Mouse (Mus musculus): ENCODE results near the gene Aldh3b2.
A peak's percentile ranks its signal among the peaks of the same experiment; 100 is the strongest.

Gene Aldh3b2

DNA sequence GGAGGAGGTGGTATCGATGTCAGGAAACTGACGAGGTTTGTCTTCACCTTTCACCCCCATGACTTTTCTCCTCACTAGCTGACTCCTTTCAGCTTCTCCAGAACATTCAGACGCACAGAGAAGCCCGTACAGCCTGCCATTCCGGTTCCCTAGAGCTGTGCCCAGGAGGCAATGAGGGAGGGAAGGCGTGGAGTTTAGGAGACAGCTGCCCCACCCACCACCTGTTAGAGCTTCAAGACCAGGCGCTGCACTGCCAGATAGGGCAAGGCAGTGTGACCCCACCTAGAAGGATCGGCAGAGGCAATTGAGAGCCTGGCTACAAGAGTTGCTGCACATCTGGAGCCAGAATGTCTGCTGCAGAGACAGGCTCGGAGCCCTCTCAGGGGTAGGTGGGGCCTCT, at the start of gene Aldh3b2:
Aldh3b2 (plus strand) TSS at position 100 of the 400 bp plus-strand sequence.
- DNase-seq (ENCODE audit: low spot score): peak; percentile 38

- no peak for DNase-seq (ENCODE audit: low spot score)
These were observed 49.3 kb upstream of the Aldh3b2 start for GRCm38 (mm10) chr19:3922661-3923371.

DNA sequence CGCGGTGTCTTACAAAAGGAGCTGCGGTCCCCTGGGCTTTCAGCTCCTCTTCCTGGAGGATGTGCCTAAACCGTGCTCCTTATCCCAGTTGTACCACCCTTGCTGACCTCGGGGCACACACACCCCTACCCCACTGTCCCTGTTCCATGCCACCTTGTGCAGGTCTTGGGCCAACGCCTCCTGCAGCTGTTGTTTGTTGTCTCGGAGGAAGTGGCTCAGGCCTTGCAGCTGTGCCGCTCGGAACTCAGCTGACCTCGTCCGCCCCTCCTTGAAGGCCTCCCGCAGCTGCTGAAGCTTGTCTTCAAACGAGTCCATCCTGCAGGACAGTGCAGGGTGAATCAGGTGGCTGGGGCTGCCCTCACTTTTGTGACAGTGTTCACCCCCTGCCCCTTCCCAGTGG, 48.5 kb upstream of the Aldh3b2 start:
- DNase-seq (ENCODE audit: low spot score): no peak

DNA sequence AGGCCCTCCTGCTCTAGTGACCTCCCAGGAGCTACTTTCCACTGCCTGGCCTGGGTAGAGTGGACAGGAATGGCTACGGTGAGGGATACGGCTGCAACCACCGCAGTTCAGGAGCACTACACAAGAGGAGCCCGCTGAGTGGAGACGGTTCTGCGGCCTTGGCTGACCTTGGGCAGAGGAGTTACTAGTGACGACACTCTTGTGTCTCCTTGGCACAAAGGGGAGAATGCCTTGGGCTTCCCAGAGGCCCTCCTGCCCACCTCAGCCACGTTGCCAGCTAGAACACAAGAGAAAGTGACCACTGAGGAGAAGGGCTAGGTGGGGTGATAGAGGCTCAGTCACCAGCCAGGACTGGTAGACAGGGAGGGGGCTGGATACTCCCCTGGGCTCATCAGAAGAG, 47.9 kb upstream of the Aldh3b2 start:
- DNase-seq (ENCODE audit: low spot score): no peak

DNA sequence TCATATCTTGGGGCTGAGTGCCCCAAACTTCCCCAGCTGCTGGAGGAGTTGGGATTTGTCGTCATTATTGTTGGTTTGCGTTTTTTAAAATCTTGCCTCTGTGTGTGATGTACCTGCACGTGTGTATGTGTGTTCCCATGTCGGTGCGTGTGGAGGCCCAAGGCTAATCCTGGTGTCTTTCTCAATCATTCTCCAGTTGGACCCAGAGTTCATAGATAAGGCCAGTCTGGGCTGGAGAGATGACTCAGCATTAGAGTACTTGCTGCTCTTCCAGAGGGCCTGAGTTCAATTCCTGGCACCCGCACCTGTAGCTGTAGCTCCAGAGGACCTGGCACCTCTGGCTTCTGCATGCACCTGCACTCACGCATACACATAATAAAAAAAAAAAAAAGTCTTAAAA, 47.3 kb upstream of the Aldh3b2 start:
- DNase-seq (ENCODE audit: low spot score): no peak

DNA sequence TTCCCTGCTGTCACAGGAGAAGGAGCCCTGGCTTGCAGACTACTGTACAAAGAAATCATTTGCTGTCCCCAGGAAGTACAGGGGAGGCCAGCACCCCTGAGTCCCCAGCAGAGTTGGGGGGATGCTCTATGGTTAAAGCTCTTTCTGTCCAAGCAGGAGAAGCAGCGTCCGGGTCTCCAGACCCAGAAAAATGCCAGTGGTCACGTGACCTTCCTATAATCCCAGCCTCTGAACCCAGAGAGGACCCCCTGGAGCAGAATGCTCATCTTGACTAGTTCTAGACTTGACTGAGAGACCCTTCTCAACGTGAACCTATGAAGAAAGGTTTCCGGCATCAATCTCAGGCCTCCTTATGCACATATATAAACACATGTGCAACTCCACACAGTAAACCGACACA, 46.3 kb upstream of the Aldh3b2 start:
- DNase-seq (ENCODE audit: low spot score): no peak

DNA sequence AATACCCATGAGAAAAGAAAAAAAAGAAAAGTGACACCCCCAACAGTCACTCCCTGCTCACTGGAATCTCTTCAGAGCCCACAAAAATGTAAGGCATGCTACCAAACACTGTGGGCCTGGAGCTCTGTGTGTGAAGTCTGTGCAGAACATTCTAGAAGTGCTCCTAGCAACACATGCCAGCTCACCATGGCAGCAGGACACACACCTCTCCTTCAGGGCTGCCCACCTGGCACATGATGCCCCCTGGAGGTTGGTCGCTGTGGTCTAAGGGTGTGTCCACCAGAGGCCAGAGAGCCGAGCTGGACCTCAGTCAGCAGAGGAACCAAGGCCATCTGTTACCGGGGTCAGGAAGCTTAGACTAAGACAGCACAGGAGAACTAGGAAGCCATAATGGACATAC, 45.8 kb upstream of the Aldh3b2 start:
- DNase-seq (ENCODE audit: low spot score): no peak

- no peak for DNase-seq (ENCODE audit: low spot score)
These were observed 45.4 kb upstream of the Aldh3b2 start for GRCm38 (mm10) chr19:3926685-3927084.

- no peak for DNase-seq (ENCODE audit: low spot score)
These were observed 44.1 kb upstream of the Aldh3b2 start for GRCm38 (mm10) chr19:3927989-3928388.

- no peak for DNase-seq (ENCODE audit: low spot score)
These were observed 43.3 kb upstream of the Aldh3b2 start for GRCm38 (mm10) chr19:3928779-3929178.

- DNase-seq (ENCODE audit: low spot score): peak; percentile 91
These were observed 42.8 kb upstream of the Aldh3b2 start, which contains the start of gene Aldh3b1 for GRCm38 (mm10) chr19:3929211-3929941. Gene Aldh3b1, minus strand, starts transcription at chr19:3929808.

GRCm38 (mm10) chr19:3930262-3931057, 41.7 kb upstream of the Aldh3b2 start:
- no peak for DNase-seq (ENCODE audit: low spot score)

GRCm38 (mm10) chr19:3931716-3932115, 40.4 kb upstream of the Aldh3b2 start:
- no peak for DNase-seq (ENCODE audit: low spot score)

- peak; percentile 51 for DNase-seq (ENCODE audit: low spot score)
These were observed 36.9 kb upstream of the Aldh3b2 start, which contains the start of gene Unc93b1 for GRCm38 (mm10) chr19:3935032-3935895. Gene Unc93b1, plus strand, starts transcription at chr19:3935186.

DNA sequence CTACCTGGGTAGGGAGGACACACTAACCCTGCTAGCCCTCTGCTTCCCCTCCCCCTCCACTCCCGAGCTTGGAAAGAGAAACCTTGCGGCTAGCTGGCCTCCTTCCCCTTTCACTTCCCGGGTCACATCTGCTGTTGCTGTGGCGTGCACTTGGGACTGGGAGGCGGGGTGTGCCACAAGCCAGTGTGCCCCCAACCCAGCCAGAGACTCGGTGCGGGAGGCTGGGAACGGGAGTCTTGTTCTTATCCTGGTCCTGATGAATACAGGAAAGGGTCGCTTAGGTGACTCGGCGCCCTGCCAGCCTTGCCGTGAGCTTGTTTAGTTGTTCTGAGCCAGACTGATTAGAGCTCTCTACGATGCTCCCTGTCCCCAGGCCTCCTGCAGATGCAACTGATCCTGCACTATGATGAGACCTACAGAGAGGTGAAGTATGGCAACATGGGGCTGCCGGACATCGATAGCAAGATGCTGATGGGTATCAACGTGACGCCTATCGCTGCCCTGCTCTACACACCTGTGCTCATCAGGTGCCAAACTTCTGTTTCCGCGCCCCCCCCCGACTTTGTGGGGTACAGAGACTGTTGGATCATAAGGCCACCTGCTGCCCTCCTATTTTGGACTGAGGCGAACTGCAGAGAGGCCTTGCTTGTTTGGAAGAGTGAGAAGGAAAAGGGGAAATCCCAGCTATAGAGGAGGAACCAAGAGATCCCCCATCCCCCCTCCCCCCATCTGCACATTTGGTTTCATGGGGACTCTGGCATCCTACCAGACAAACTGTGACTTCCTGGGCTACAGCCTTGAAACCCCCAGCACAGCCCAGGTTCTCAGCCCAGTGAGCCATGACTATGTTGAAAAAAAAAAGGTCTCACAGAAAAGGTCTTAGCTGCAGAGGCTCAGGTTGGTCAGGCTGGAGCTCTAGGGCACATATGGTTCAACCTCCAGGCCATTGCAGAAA, 36.0 kb upstream of the Aldh3b2 start:
- DNase-seq (ENCODE audit: low spot score): peak; percentile 45

GRCm38 (mm10) chr19:3942315-3942714, 29.8 kb upstream of the Aldh3b2 start:
- DNase-seq (ENCODE audit: low spot score): no peak

DNA sequence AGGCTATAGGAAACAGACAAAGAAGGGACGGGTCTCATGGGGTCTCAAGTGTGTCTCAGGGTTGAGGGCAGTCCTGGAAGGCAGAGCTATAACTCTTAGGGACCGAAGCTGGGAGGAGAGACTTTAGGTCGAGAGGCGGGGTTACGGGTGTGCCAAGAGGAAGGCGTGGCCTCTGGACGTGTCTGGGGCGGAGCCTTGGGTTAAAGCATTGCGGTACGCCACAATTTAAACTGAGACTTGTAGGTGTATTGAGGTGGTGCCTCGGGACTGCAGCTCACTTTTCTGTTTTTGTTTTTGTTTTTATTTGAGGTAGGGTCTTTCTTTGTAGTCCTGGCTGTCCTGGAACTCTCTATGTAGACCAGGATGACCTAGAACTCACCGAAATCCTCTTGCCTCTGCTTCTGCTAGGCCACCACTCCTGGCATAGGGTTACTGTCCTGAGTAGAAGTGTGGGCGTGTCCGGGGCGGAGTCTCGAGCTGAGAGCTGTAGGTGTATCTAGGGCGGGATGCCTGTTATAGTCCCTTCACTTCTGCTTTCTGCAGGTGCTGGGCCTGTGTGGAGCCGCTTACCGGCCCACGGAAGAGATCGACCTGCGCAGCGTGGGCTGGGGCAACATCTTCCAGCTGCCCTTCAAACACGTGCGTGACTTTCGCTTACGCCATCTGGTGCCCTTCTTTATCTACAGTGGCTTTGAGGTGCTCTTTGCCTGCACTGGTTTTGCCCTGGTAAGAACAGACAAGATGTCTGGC, 29.0 kb upstream of the Aldh3b2 start:
- no peak for DNase-seq (ENCODE audit: low spot score)

GRCm38 (mm10) chr19:3945872-3946564, 26.1 kb upstream of the Aldh3b2 start:
- no peak for DNase-seq (ENCODE audit: low spot score)

- DNase-seq (ENCODE audit: low spot score): peak; percentile 81
These were observed 25.4 kb upstream of the Aldh3b2 start for GRCm38 (mm10) chr19:3946715-3947114.

All from adipocyte (in vitro differentiated cells).